Mouse (Mus musculus) embryonic fibroblast, embryonic 13.5 days (primary cell): ENCODE results near the gene Fnbp1.

Experiments used
- CTCF ChIP-seq: IDR thresholded peaks from 2 replicates; pipeline ENCODE4 v1.5.1; 2011; ENCODE audit warnings: mild to moderate bottlenecking, control low read depth, low read length, moderate library complexity, borderline replicate concordance; ENCODE audit not compliant: insufficient read depth
- POLR2A ChIP-seq: IDR thresholded peaks from 2 replicates; pipeline ENCODE4 v1.6.1; 2011; ENCODE audit warnings: low read depth, mild to moderate bottlenecking, control low read depth, low read length, moderate library complexity

DNA sequence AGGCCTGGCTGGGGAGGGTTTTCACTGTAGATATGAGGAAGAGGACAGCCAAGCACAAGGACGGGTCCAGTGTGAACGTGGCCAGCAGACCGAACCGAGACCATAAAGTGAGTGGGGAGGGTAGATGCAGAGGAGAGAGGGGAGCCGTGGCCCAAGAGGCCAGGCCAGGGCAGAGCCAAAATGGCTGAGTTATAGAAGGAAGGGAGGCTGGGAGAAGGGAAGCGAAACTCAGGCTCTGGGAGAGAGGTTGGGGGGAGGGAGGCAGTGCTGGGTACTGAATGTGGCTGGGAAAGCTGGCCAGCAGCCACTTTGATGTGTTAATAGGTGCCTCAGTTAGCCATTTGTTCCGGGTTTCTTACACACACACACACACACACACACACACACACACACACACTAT lies 14.6 kb downstream of the Fnbp1 start:
- TF ChIP-seq CTCF (no peak), POLR2A (no peak)
